Mouse (Mus musculus) liver, adult 2 months (tissue): ENCODE data around the gene Hist1h2ak.

Experiments
- CTCF ChIP-seq: fragments of 200-500 bp; IDR thresholded peaks from 2 replicates; pipeline ENCODE4 v1.5.1; 2011; ENCODE audit warnings: low read depth, low read length, control low read depth
- POLR2A ChIP-seq: fragments of 200-500 bp; IDR thresholded peaks from 2 replicates; pipeline ENCODE4 v1.6.1; 2011; ENCODE audit warnings: low read length, control low read depth; ENCODE audit not compliant: insufficient read depth; ENCODE audit errors: extremely low read depth

GRCm38 (mm10) chr13:21751827-21752226, 1.8 kb downstream of the Hist1h2ak start:
- TF ChIP-seq POLR2A (no peak), CTCF (no peak)
